Mouse (Mus musculus) forebrain, postnatal 0 days (tissue): ENCODE measurements around the gene Hspg2. TPM values are rescaled to one million over a fixed set of nuclear protein-coding genes. Genes with fewer than 3 reads are reported as not detected.
A peak's percentile ranks its signal among the peaks of the same experiment; 100 is the strongest.
"Not testable (repeated sequence)": the region's sequence is repeated elsewhere in the genome, so short reads cannot be mapped to it uniquely, and the experiment has no call there.

Experiments used
- ATAC-seq: fragments of 200-750 bp; cut with Nextera tagmentation; 2 replicates; pipeline ENCODE4 v1.8.0; 2017; ENCODE audit warnings: mild to moderate bottlenecking, moderate library complexity
- DNase-seq: peaks from one replicate; pipeline ENCODE4 v3.0.0-alpha.2; 2015
- H3K27ac ChIP-seq: fragments of 300-500 bp; sonication (generic); 2 replicates; pipeline ENCODE4 v1.5.1; 2014; ENCODE audit warnings: low read depth, mild to moderate bottlenecking, antibody characterized with exemption, low read length, moderate library complexity, mixed read lengths
- H3K27me3 ChIP-seq: fragments of 300-500 bp; sonication (generic); 2 replicates; pipeline ENCODE4 v1.6.1; 2014; ENCODE audit warnings: mild to moderate bottlenecking, low read length, mixed read lengths; ENCODE audit not compliant: insufficient read depth
- H3K36me3 ChIP-seq: fragments of 300-500 bp; sonication (generic); 2 replicates; pipeline ENCODE4 v1.6.1; 2014; ENCODE audit warnings: mild to moderate bottlenecking, moderate library complexity; ENCODE audit not compliant: insufficient read depth
- H3K4me1 ChIP-seq: fragments of 300-500 bp; sonication (generic); 2 replicates; pipeline ENCODE4 v1.6.1; 2014; ENCODE audit warnings: antibody characterized with exemption; ENCODE audit not compliant: insufficient read depth
- H3K4me2 ChIP-seq: fragments of 300-500 bp; sonication (generic); 2 replicates; pipeline ENCODE4 v1.6.1; 2014; ENCODE audit warnings: low read depth, mild to moderate bottlenecking, moderate library complexity
- H3K4me3 ChIP-seq: fragments of 300-500 bp; sonication (generic); 2 replicates; pipeline ENCODE4 v1.5.1; 2014; ENCODE audit warnings: low read depth, low read length, mixed read lengths
- H3K9ac ChIP-seq: fragments of 300-500 bp; sonication (generic); 2 replicates; pipeline ENCODE4 v1.6.1; 2014; ENCODE audit warnings: mild to moderate bottlenecking
- H3K9me3 ChIP-seq: fragments of 300-500 bp; sonication (generic); 2 replicates; pipeline ENCODE4 v1.6.1; 2016; ENCODE audit warnings: low read length
- CTCF ChIP-seq: sonication (generic); IDR thresholded peaks from 2 replicates; pipeline ENCODE4 v1.5.1; 2016; ENCODE audit warnings: antibody characterized with exemption, control low read depth, low read depth
- WGBS: fragments of 180-500 bp; shearing (Covaris S2); extraction: QIAGEN DNeasy Blood & Tissue Kit; methylation state at CpG from one replicate; pipeline ENCODE4 v1.1.7; 2014; 5-methylcytosine and 5-hydroxymethylcytosine counted together
- polyA plus RNA-seq: library from polyadenylated mRNA; unstranded; fragments of >200 nt; fragmentation: Nextera tagmentation; extraction: Ambion mirVana; gene quantifications from 2 replicates; pipeline ENCODE4 v1.2.1, GENCODE M21; 2015
- total RNA-seq: library from RNA; depleted of rRNA; stranded (reverse); fragments of >200 nt; gene quantifications from 2 replicates; pipeline ENCODE4 v1.2.3, GENCODE M21; 2014; rRNA removed

The Hspg2 gene
- 13.8 and 22.6 TPM in 2 replicates for total RNA-seq
- polyA plus RNA-seq: 2.3 and 2.6 TPM in 2 replicates

GRCm38 (mm10) chr4:137468260-137469080, at the start of gene Hspg2:
Gene Hspg2, plus strand, starts transcription at chr4:137468769.
- H3K4me3 ChIP-seq: peak within 1 kb of the TSS; percentile 53
- H3K27ac ChIP-seq: no peak within 1 kb of the TSS
- no peaks in the 10 kb centered on the region for H3K27me3 ChIP-seq

GRCm38 (mm10) chr4:137430502-137430901, 38.1 kb upstream of the Hspg2 start, which contains the start of gene Cela3b:
Gene Cela3b, minus strand, starts transcription at chr4:137430540.
- Histone ChIP-seq H3K4me1 (no peaks in the 10 kb centered on the region), H3K27ac (no peak within 1 kb of the TSS), H3K4me3 (no peak within 1 kb of the TSS), H3K4me2 (no peak within 1 kb of the TSS), H3K9me3 (no peaks in the 10 kb centered on the region), H3K27me3 (no peaks in the 10 kb centered on the region), H3K36me3 (no peaks in the 10 kb centered on the region), H3K9ac (no peak within 1 kb of the TSS)
- 94% methylated on average over 4 of the region's 4 CpGs for WGBS
- no peak for DNase-seq
- ATAC-seq: no peak
- TF ChIP-seq CTCF: no peak

More at GRCm38 (mm10) chr4:137468260-137469080, at the start of gene Hspg2:
- 0 out of 2 replicates have a peak, but pooled peaks cover 3% of the 10 kb centered on the region for H3K4me1 ChIP-seq
- no peaks in the 10 kb centered on the region for H3K9me3 ChIP-seq
- peak; percentile 29; the same call in 1 of the 2 replicates for TF ChIP-seq CTCF
- ATAC-seq (peak; percentile 90), DNase-seq (peak; percentile 90)
- H3K36me3 ChIP-seq: no peaks in the 10 kb centered on the region
- H3K4me2 ChIP-seq: peak within 1 kb of the TSS; percentile 99
- H3K9ac ChIP-seq: peak within 1 kb of the TSS; percentile 60
- WGBS: under 1% methylated on average over 65 of the region's 72 CpGs

- H3K36me3 ChIP-seq, H3K27me3 ChIP-seq, H3K27ac ChIP-seq, H3K9me3 ChIP-seq, ATAC-seq, DNase-seq, H3K4me2 ChIP-seq, H3K9ac ChIP-seq, H3K4me1 ChIP-seq, H3K4me3 ChIP-seq: not testable (repeated sequence)
- WGBS: 83% methylated on average over 10 of the region's 10 CpGs
These were observed 35.6 kb upstream of the Hspg2 start for GRCm38 (mm10) chr4:137432700-137433550.

GRCm38 (mm10) chr4:137436979-137437669, 31.4 kb upstream of the Hspg2 start:
- 88% methylated on average over 8 of the region's 8 CpGs for WGBS
- DNase-seq (no peak), ATAC-seq (no peak)
- Histone ChIP-seq H3K9ac (no peak overlapping the region), H3K27ac (no peak overlapping the region), H3K27me3 (no peaks in the 10 kb centered on the region), H3K4me2 (no peak overlapping the region), H3K9me3 (no peaks in the 10 kb centered on the region), H3K36me3 (no peaks in the 10 kb centered on the region), H3K4me1 (no peaks in the 10 kb centered on the region), H3K4me3 (no peak overlapping the region)
- no peak for TF ChIP-seq CTCF

- H3K4me1 ChIP-seq: no peaks in the 10 kb centered on the region
- 93% methylated on average over 8 of the region's 8 CpGs for WGBS
- TF ChIP-seq CTCF: no peak
- DNase-seq (no peak), ATAC-seq (no peak)
- no peak overlapping the region for H3K9ac ChIP-seq
- no peak overlapping the region for H3K4me2 ChIP-seq
- no peaks in the 10 kb centered on the region for H3K9me3 ChIP-seq
- no peak overlapping the region for H3K27ac ChIP-seq
- no peaks in the 10 kb centered on the region for H3K36me3 ChIP-seq
- H3K4me3 ChIP-seq: no peak overlapping the region
- no peaks in the 10 kb centered on the region for H3K27me3 ChIP-seq
These were observed 29.7 kb upstream of the Hspg2 start for GRCm38 (mm10) chr4:137438842-137439241.

- Histone ChIP-seq H3K27ac (no peak overlapping the region), H3K4me1 (no peaks in the 10 kb centered on the region), H3K9ac (no peak overlapping the region), H3K36me3 (no peaks in the 10 kb centered on the region), H3K27me3 (no peaks in the 10 kb centered on the region), H3K9me3 (no peaks in the 10 kb centered on the region), H3K4me3 (no peak overlapping the region), H3K4me2 (no peak overlapping the region)
- no peak for TF ChIP-seq CTCF
- ATAC-seq (no peak), DNase-seq (no peak)
- WGBS: 84% methylated on average over 4 of the region's 4 CpGs
These were observed 27.2 kb upstream of the Hspg2 start for GRCm38 (mm10) chr4:137441332-137441731.
